Mouse (Mus musculus) E14TG2a.4 (cell line): ENCODE measurements around the gene Hyal6.

Experiments
- CTCF ChIP-seq: conservative IDR thresholded peaks from 2 replicates; pipeline ENCODE4 v1.5.1; 2014; ENCODE audit warnings: low read length
- NANOG ChIP-seq: IDR thresholded peaks from 2 replicates; pipeline ENCODE4 v1.6.1; 2014; ENCODE audit warnings: borderline replicate concordance, low read length, mixed read lengths
- POU5F1 ChIP-seq: IDR thresholded peaks from 2 replicates; pipeline ENCODE4 v1.6.1; 2014; ENCODE audit warnings: low read length, borderline replicate concordance

DNA sequence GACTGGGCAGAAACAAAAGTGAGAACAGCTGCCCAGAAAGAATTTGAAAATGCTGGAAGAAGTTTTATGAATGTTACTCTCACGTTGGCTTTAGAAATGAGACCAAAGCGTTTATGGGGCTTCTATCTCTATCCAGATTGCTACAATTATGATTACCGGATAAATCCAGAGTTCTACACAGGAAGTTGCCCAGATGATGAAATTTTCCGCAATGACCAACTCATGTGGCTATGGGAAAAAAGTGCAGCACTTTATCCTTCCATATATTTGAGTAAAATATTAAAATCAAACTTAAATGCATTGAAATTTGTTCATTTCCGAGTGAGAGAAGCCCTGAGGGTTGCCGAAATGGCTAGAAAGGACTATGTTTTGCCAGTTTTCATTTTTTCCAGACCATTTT, 1.5 kb downstream of the Hyal6 start:
- TF ChIP-seq CTCF, result no peak
- TF ChIP-seq POU5F1, result no peak
- no peak for TF ChIP-seq NANOG
